Mouse (Mus musculus) ovary, adult 2 months (tissue): ENCODE data around the gene Fpgs. TPM values are rescaled to one million over a fixed set of nuclear protein-coding genes. Genes with fewer than 3 reads are reported as not detected.

Experiments
- polyA plus RNA-seq: library from polyadenylated mRNA; depleted of rRNA; stranded (reverse); fragments of >200 nt; gene quantifications from 2 replicates; pipeline ENCODE4 v1.2.3, GENCODE M21; 2012; rRNA removed

Gene Fpgs
- polyA plus RNA-seq, result 92.0 and 102 TPM in 2 replicates

GRCm38 (mm10) chr2:32704021-32704421, at the start of gene Fpgs:
Fpgs (minus strand) TSS chr2:32704145.

DNA sequence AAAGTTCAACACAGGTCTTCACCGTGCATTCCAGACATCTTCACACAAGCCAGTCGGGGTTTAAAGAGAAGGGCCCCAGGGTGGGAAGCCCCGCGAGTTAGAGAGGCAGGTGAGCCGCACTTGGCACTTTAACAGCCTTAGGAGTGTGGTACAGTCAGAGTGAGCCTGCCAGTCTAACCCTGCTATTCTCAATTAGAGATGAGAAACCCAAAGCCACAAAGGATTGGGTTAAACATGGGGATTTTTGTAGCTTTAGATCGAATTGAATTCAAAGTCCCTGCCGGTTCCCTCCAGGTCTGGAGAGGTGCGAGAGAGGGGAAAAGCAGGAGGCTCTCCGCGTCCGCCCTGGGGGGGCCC, 36.9 kb upstream of the Fpgs start, which contains the start of gene 6330409D20Rik:
Gene 6330409D20Rik (minus strand): TSS at position 101 of the 357 bp plus-strand sequence.

GRCm38 (mm10) chr2:32720681-32721229, 16.8 kb upstream of the Fpgs start, which contains the start of gene Sh2d3c:
Sh2d3c (plus strand) TSS chr2:32721055.

DNA sequence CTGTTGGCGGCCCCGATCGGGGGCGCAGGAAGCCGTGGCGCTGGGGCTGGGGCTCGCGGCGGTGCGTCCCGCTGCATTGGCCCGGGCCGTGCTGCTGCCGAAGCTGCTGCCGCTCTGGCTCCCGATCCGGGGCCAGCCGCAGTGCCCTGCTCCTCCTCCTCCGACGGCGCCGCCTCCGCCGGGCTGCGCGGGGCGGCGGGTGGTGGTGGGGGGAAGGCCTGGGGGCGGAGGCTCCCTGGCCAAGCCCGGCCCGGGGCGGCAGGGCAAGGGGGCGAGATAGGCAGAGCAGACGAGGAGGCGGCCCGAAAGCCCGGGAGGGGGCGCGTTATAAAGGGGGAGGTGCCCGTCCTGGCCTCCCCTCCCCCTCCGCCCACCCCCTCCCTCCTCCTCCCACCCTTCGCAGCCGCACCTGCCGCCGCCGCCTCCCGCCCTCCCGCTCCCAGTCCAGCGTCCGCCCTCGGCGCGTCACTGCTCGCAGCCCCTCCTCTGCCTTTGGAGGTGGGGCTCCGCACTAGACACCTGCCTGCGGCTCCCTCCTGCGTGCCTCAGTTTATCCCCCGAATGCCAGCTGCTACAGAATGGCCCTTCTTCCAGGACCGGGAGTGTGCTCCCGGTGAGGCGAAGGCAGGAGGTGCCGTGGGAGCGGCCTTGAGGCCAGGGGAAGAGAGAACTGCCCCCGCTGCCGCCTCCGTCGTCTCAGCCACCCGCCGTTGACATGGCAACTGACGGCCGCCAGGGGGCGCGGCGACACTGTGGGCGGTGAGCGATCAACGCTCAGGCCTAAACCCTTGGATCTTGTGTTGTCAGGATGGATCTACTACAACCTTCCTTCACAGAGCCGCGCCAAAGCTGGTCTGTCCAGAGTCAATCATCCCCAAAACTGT, 9.2 kb upstream of the Fpgs start, which contains the start of gene Cdk9:
Gene Cdk9 (minus strand): TSS at position 143 of the 884 bp plus-strand sequence.

DNA sequence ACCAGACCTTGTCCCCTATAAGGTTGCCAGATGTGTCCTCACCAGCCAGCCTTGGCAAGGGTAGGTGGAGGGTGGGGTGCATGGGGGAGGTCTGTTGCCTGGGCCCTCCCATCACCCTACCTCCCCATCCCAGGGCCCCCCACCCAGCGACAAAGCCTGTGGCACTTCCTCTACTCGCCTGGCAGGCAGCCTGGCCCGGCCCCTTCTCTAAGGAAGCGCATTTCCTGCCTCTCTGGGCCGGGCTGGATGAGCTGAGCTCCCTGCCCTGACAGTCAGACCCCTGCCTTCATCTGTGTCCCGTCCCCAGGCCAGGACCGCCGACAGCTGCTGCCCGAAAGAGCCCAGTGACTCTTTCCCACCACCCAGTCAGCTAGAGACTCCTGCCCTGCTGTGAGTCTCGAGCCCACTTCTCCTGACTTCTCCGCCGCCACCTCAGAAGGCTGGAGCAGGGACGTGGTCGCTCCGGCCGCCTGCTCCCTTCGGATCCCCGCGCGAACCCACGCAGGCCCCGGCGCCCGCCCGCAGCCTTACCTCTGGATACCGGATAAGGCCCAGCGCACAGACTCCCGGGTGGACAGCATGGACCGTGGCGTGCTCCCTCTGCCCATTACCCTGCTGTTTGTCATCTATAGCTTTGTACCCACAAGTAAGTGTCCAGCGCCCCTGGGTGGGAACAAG, 57.4 kb downstream of the Fpgs start, which contains the start of gene Eng:
Gene Eng (plus strand): TSS at position 217 of the 678 bp plus-strand sequence.

Other genes starting within 250 kb of the Fpgs start
- 31.7 and 37.3 TPM in 2 replicates for gene Fam102a, start 168.8 kb downstream of the Fpgs start, polyA plus RNA-seq
- gene Dpm2, start 133.3 kb downstream of the Fpgs start, polyA plus RNA-seq, result 118 and 149 TPM in 2 replicates
- 0.67 and 0.74 TPM in 2 replicates for gene Pip5kl1, start 129.3 kb downstream of the Fpgs start, polyA plus RNA-seq
- not detected in 2 replicates for gene 9430097D07Rik, start 128.5 kb downstream of the Fpgs start, polyA plus RNA-seq
- 33.5 and 34.2 TPM in 2 replicates for gene St6galnac4, start 117.0 kb downstream of the Fpgs start, polyA plus RNA-seq
- gene St6galnac6, start 104.4 kb downstream of the Fpgs start, polyA plus RNA-seq, result 80.7 and 95.8 TPM in 2 replicates
- 24.3 and 26.7 TPM in 2 replicates for gene Ak1, start 82.4 kb downstream of the Fpgs start, polyA plus RNA-seq
- 174 and 176 TPM in 2 replicates for gene Eng, start 57.5 kb downstream of the Fpgs start, polyA plus RNA-seq
- 181 and 213 TPM in 2 replicates for gene Cdk9, start 8.9 kb upstream of the Fpgs start, polyA plus RNA-seq
- 50.4 and 50.9 TPM in 2 replicates for gene Sh2d3c, start 16.9 kb upstream of the Fpgs start, polyA plus RNA-seq
- not detected in 2 replicates for gene 6330409D20Rik, start 36.9 kb upstream of the Fpgs start, polyA plus RNA-seq
- gene Tor2a, start 53.1 kb upstream of the Fpgs start, polyA plus RNA-seq, result 120 and 130 TPM in 2 replicates
- 9.9 and 10.3 TPM in 2 replicates for gene Ttc16, start 71.5 kb upstream of the Fpgs start, polyA plus RNA-seq
- 18.7 and 19.7 TPM in 2 replicates for gene Ptrh1, start 71.6 kb upstream of the Fpgs start, polyA plus RNA-seq
- gene Cfap157, start 80.3 kb upstream of the Fpgs start, polyA plus RNA-seq, result 1.5 and 1.6 TPM in 2 replicates
- gene Stxbp1, start 143.1 kb upstream of the Fpgs start, polyA plus RNA-seq, result 11.3 and 13.7 TPM in 2 replicates
- gene Fam129b, start 172.0 kb upstream of the Fpgs start, polyA plus RNA-seq, result 47.5 and 60.3 TPM in 2 replicates